Mouse (Mus musculus) thymus, adult 2 months (tissue): Measurements from ENCODE around the gene Fam47e. TPM values are rescaled to one million over a fixed set of nuclear protein-coding genes. Genes with fewer than 3 reads are reported as not detected.

Experiments
- DNase-seq: peaks from one replicate; pipeline ENCODE4 v3.0.0; 2021
- H3K27ac ChIP-seq: fragments of 200-500 bp; 2 replicates; pipeline ENCODE4 v1.5.1; 2012; ENCODE audit warnings: low read length, control low read depth; ENCODE audit not compliant: control insufficient read depth, insufficient read depth
- H3K27me3 ChIP-seq: fragments of 200-500 bp; 2 replicates; pipeline ENCODE4 v1.6.1; 2012; ENCODE audit warnings: mild to moderate bottlenecking, low read length, moderate library complexity, mixed read lengths; ENCODE audit not compliant: control insufficient read depth, insufficient read depth
- H3K36me3 ChIP-seq: fragments of 200-500 bp; 2 replicates; pipeline ENCODE4 v1.6.1; 2012; ENCODE audit warnings: mild to moderate bottlenecking, low read length, moderate library complexity; ENCODE audit not compliant: control insufficient read depth, insufficient read depth
- H3K4me1 ChIP-seq: fragments of 200-500 bp; replicated peaks from 2 replicates; pipeline ENCODE4 v1.6.1; 2012; ENCODE audit warnings: low read length; ENCODE audit not compliant: control insufficient read depth, insufficient read depth
- H3K4me3 ChIP-seq: fragments of 200-500 bp; 2 replicates; pipeline ENCODE4 v1.5.1; 2012; ENCODE audit warnings: mild to moderate bottlenecking, low read length, control low read depth, moderate library complexity; ENCODE audit not compliant: control insufficient read depth, insufficient read depth
- CTCF ChIP-seq: fragments of 200-500 bp; IDR thresholded peaks from 2 replicates; pipeline ENCODE4 v1.5.1; 2012; ENCODE audit warnings: mild to moderate bottlenecking, control low read depth, low read length, moderate library complexity, borderline replicate concordance; ENCODE audit not compliant: control insufficient read depth, poor library complexity, insufficient read depth; ENCODE audit errors: extremely low read depth
- POLR2A ChIP-seq: fragments of 200-500 bp; IDR thresholded peaks from 2 replicates; pipeline ENCODE4 v1.6.1; 2012; ENCODE audit warnings: mild to moderate bottlenecking, low read length, control low read depth, moderate library complexity; ENCODE audit not compliant: control insufficient read depth, poor library complexity, insufficient read depth; ENCODE audit errors: extremely low read depth
- WGBS: fragments of 180-500 bp; shearing (Covaris S2); methylation state at CpG from one replicate; pipeline ENCODE4 v1.1.7; 2018; 5-methylcytosine and 5-hydroxymethylcytosine counted together
- polyA plus RNA-seq: library from polyadenylated mRNA; depleted of rRNA; stranded (reverse); fragments of >200 nt; gene quantifications from 2 replicates; pipeline ENCODE4 v1.2.3, GENCODE M21; 2012

Gene Fam47e
- polyA plus RNA-seq, 1 experiment: not detected

DNA sequence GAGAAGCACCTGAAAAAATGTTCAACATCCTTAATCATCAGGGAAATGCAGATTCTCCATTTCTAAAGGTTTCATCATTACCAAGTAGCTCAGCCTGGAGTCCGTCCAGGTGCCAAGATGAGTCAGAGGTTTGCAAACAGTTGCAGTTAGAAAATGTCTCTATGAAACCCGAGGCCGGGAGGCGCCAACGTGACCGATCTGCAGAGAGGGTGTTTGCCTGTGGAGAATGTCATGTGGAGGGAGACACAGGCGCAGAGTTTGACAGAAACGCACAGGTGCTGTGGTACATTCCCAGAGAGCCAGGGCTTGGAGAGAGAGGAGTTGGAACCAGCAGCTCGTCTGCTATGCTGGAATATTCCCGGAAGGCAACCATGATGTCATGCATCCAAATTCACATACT is 44.2 kb downstream of the Fam47e start:
- Histone ChIP-seq H3K36me3 (no peaks in the 10 kb centered on the region), H3K27ac (no peak overlapping the region)
- WGBS: 83% methylated on average over 10 of the region's 10 CpGs

GRCm38 (mm10) chr5:92602691-92603690 is 48.1 kb downstream of the Fam47e start, which contains the start of gene Stbd1:
TSS of gene Stbd1 (plus strand) at chr5:92603041.
- Histone ChIP-seq H3K36me3 (no peaks in the 10 kb centered on the region), H3K4me1 (peaks cover 5% of the 10 kb centered on the region), H3K4me3 (peak within 1 kb of the TSS; percentile 45), H3K27me3 (no peaks in the 10 kb centered on the region; the same call in 1 of the 2 replicates), H3K27ac (no peak within 1 kb of the TSS)
- no peak for TF ChIP-seq POLR2A
- no peak for TF ChIP-seq CTCF
- DNase-seq: peak; percentile 35
- WGBS: 2% methylated on average over 68 of the region's 69 CpGs

More for the DNA sequence above, 44.2 kb downstream of the Fam47e start:
- DNase-seq: no peak
- TF ChIP-seq POLR2A (no peak), CTCF (no peak)
- H3K27me3 ChIP-seq: no peaks in the 10 kb centered on the region; the same call in 1 of the 2 replicates
- H3K4me3 ChIP-seq: no peak overlapping the region
- H3K4me1 ChIP-seq: peaks cover 5% of the 10 kb centered on the region

DNA sequence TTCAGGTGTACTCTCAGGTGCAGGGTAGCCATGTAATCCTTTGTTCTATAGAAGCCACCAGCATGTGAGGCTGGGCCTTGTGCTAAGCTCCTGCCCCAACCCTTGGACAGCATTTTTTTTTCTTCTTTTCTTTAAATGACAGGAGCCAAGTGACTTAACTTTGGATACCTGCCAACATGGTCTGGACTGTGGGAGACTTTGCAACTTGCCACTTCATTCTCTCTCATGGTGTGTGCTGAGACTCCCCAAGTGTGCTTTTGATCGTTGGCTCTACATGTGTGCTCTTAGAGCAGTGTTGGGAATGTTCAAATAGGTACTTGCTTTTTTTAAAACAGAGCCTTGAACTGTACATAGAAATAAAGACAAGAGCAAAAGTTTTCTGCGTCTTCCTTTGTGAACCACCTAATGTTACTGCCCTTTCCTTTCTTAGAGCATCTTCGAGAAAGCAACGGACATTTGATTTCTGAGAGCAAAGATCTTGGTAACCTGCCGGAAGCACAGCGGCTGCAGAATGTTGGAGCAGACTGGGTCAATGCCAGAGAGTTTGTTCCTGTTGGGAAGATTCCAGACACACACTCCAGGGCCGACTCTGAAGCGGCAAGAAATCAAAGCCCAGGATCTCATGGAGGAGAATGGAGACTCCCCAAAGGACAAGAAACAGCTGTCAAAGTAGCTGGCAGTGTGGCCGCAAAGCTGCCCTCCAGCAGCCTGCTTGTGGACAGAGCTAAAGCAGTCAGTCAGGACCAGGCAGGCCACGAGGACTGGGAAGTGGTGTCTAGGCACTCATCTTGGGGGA is 49.8 kb downstream of the Fam47e start:
- Histone ChIP-seq H3K36me3 (no peaks in the 10 kb centered on the region), H3K4me3 (no peak overlapping the region), H3K4me1 (peaks cover 5% of the 10 kb centered on the region), H3K27ac (no peak overlapping the region), H3K27me3 (no peaks in the 10 kb centered on the region; the same call in 1 of the 2 replicates)
- TF ChIP-seq CTCF (no peak), POLR2A (no peak)
- DNase-seq: no peak
- WGBS: 82% methylated on average over 10 of the region's 10 CpGs

DNA sequence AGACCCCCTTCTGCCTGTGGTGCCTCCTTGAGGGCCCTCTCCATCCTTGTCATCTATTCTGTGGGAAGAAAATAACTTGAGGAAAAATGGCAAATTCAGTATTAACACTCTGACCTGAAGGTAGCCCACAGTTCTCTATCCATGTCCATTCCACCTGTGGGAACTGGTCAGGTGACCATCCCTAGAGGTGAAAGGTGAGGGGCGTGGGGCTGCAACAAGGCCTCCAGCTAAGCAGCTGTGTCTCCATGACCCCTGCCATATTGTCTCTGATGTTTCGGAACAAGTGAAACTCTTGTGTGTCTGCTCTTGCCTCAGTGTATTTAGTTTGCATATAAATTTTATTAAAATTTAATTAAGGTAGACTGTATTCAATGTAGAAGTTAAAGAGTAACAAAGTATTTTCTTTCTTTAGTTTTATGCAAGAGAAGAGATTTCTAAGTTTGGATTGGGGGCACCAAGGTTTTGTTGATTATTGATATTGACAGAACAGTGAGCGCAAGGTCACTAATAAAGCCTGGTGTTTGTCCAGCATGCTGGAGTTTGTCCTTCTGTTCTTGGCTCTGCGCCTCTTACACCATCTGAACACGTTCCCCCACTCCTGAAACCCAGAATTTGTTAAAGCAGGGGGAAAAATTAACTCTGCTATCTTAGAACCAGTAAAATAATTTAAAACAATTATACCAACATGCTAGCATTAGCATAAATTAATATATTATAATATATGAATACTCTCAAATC is 52.8 kb downstream of the Fam47e start:
- Histone ChIP-seq H3K27me3 (no peaks in the 10 kb centered on the region; the same call in 1 of the 2 replicates), H3K4me3 (no peak overlapping the region)
- 92% methylated on average over 5 of the region's 5 CpGs for WGBS

GRCm38 (mm10) chr5:92612756-92613155 is 57.9 kb downstream of the Fam47e start:
- Histone ChIP-seq H3K27me3 (no peaks in the 10 kb centered on the region), H3K27ac (no peak overlapping the region), H3K36me3 (no peaks in the 10 kb centered on the region), H3K4me3 (no peak overlapping the region), H3K4me1 (no peaks in the 10 kb centered on the region)
- WGBS: 98% methylated on average over 4 of the region's 4 CpGs
- no peak for DNase-seq
- no peak for TF ChIP-seq POLR2A
- TF ChIP-seq CTCF: no peak

More for the DNA sequence above, 52.8 kb downstream of the Fam47e start:
- H3K27ac ChIP-seq: no peak overlapping the region
- TF ChIP-seq CTCF (no peak), POLR2A (no peak)
- peaks cover under 1% of the 10 kb centered on the region for H3K4me1 ChIP-seq
- no peaks in the 10 kb centered on the region for H3K36me3 ChIP-seq
- DNase-seq: no peak

DNA sequence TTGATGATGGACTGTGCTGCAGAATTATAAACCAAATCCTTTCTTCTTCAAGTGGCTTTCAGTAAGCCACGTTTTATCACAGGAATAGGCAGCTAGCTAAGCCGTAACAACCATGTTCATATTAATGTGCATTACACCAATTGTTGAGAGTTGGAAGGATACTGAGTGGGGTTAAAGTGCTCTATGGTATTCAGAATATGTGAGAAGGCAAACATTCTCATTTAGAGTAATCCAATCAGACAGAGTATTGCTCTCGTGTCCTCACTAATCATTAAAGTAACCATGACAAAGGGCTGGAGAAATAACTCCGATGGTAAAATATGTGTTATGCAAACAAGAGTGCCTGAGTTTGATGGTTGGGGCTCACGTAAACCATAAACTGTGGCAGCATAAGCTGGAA is 67.0 kb downstream of the Fam47e start:
- TF ChIP-seq CTCF: no peak
- no peak for TF ChIP-seq POLR2A
- DNase-seq: no peak
- H3K27me3 ChIP-seq: no peaks in the 10 kb centered on the region
- 94% methylated on average over 5 of the region's 5 CpGs for WGBS
- H3K27ac ChIP-seq: no peak overlapping the region
- no peak overlapping the region for H3K4me3 ChIP-seq
- H3K4me1 ChIP-seq: no peaks in the 10 kb centered on the region
- H3K36me3 ChIP-seq: no peaks in the 10 kb centered on the region
